8 mouse cellular contexts compared by ENCODE assay signal in the genomic region with DNA sequence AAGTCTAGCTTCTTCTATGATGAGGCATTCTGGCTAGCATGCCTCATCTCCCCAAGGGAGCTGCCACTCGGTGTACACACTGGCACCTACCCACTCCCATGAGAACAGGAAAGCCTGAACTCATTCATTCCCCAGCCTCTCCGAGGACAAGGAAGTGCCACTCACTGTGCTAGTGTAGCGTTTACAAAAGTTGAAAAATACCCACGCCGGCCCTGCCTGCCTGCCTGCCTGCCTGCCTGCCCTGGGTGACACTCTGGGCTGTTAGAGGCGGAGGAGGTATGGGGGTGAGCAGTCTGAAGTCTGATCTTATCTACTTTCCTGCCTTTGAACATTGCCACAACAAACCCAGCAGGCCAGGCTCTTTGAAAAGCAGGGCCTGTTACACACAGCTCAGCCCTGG. TPM values are rescaled to one million over a fixed set of nuclear protein-coding genes. Genes with fewer than 3 reads are reported as not detected.
DNase-seq lines count a peak whose midpoint lies in the region; ATAC-seq and TF ChIP-seq lines count a peak whose summit lies in the region.
"Had no signal": no experiment of that assay in that cellular context is flagged by ENCODE, and none has a peak within 500 bp of the region (broad histone marks: within the 10 kb centered on the region; RNA-seq: fewer than 3 reads in every experiment).

No protein-coding gene starts in this region.

- no peak for TF ChIP-seq CTCF in layer of hippocampus, adult 2 months (conservative IDR thresholded peaks at IDR 0.05)
- TF ChIP-seq CTCF in bone marrow, adult 2 months (IDR thresholded peaks at IDR 0.05; ENCODE audit: control insufficient read depth, insufficient read depth, low read length): no peak
- no peak for TF ChIP-seq CTCF in thymus, adult 2 months (IDR thresholded peaks at IDR 0.05; ENCODE audit: borderline replicate concordance, control insufficient read depth, extremely low read depth, insufficient read depth, low read length, poor library complexity)

- H3K4me3 ChIP-seq in layer of hippocampus, adult 2 months: no peak overlapping the region
- no peak overlapping the region for H3K4me3 ChIP-seq in bone marrow, adult 2 months (replicated peaks; ENCODE audit: control insufficient read depth, low read depth, low read length)
- no peak overlapping the region for H3K4me3 ChIP-seq in lung, embryonic 15.5 days
- H3K4me3 ChIP-seq in thymus, adult 2 months (ENCODE audit: control insufficient read depth, insufficient read depth, low read length): no peak overlapping the region

- peak overlapping the region; percentile 46 for H3K27ac ChIP-seq in layer of hippocampus, adult 2 months
- H3K27ac ChIP-seq in bone marrow, adult 2 months (ENCODE audit: control insufficient read depth, insufficient read depth, low read depth, low read length, poor library complexity): peak overlapping the region; percentile 57
- H3K27ac ChIP-seq in lung, embryonic 15.5 days: peak overlapping the region; percentile 52
- H3K27ac ChIP-seq in thymus, adult 2 months (ENCODE audit: control insufficient read depth, insufficient read depth, low read length): peak overlapping the region; percentile 1; the same call in 1 of the 2 replicates

- H3K4me2 ChIP-seq in lung, embryonic 15.5 days: no peak overlapping the region

- peak; percentile 17; the same call in 1 of the 2 replicates for ATAC-seq in lung, embryonic 15.5 days (ENCODE audit: borderline replicate concordance, extremely low read depth, low FRiP score, low TSS enrichment)

- H3K9ac ChIP-seq in lung, embryonic 15.5 days: no peak overlapping the region

- peaks cover 25% of the 10 kb centered on the region for H3K4me1 ChIP-seq in bone marrow, adult 2 months (ENCODE audit: control insufficient read depth, insufficient read depth, low read length)
- H3K4me1 ChIP-seq in lung, embryonic 15.5 days: peaks cover 71% of the 10 kb centered on the region
- peaks cover 88% of the 10 kb centered on the region for H3K4me1 ChIP-seq in thymus, adult 2 months (replicated peaks; ENCODE audit: control insufficient read depth, insufficient read depth, low read length)

- no peak for DNase-seq in layer of hippocampus, adult 2 months (ENCODE audit: low spot score in 2 of 2)
- no peak for DNase-seq in layer of hippocampus, adult 9-11 months
- peak; percentile 76 for DNase-seq in thymus, adult 2 months
- DNase-seq in left cerebral cortex, adult 11 months (ENCODE audit: low spot score): no peak
- no peak for DNase-seq in layer of hippocampus, adult 9-10 months (ENCODE audit: low spot score)
- DNase-seq: gastrocnemius, postnatal 10 days had no signal

- no peaks in the 10 kb centered on the region for H3K27me3 ChIP-seq in lung, embryonic 15.5 days
- H3K27me3 ChIP-seq in thymus, adult 2 months (ENCODE audit: control insufficient read depth, insufficient read depth, low read length): no peaks in the 10 kb centered on the region

- no peaks in the 10 kb centered on the region for H3K36me3 ChIP-seq in lung, embryonic 15.5 days
- H3K36me3 ChIP-seq in thymus, adult 2 months (ENCODE audit: control insufficient read depth, insufficient read depth, low read length): no peaks in the 10 kb centered on the region

- TF ChIP-seq POLR2A in bone marrow, adult 2 months (IDR thresholded peaks at IDR 0.05; ENCODE audit: borderline replicate concordance, control insufficient read depth, low read depth, low read length): no peak
- TF ChIP-seq POLR2A in thymus, adult 2 months (IDR thresholded peaks at IDR 0.05; ENCODE audit: control insufficient read depth, extremely low read depth, insufficient read depth, low read length, poor library complexity): no peak

- WGBS in bone marrow, adult 2 months: 14% methylated on average over 6 of the region's 6 CpGs
- 18% methylated on average over 6 of the region's 6 CpGs for WGBS in lung, embryonic 15.5 days
- 5% methylated on average over 6 of the region's 6 CpGs for WGBS in thymus, adult 2 months

- no peaks in the 10 kb centered on the region for H3K9me3 ChIP-seq in lung, embryonic 15.5 days

RNA-seq across cellular contexts. Expression of a gene that starts 37.1 kb away (rescaled TPM):
- 10 to 100 TPM; 48.7 to 49.6 TPM for total RNA-seq in layer of hippocampus, adult 2 months (2021)
- polyA plus RNA-seq in bone marrow, adult 2 months (2011; ENCODE audit: insufficient read depth, insufficient read length, low replicate concordance, missing spikeins): 9.1 and 17.1 TPM in 2 replicates
- 20.2 and 20.7 TPM in 2 replicates for polyA plus RNA-seq in lung, embryonic 15.5 days (2015; fragmentation: Nextera tagmentation; extraction: Ambion mirVana)
- polyA plus RNA-seq in thymus, adult 2 months (2012; rRNA removed): 63.4 and 70.9 TPM in 2 replicates

Comparison
In these comparisons a context has a peak if more than half of its experiments do, and no peak if none do; other contexts are left out.
1. H3K27ac ChIP-seq: peak in every context shown above with its lines; median percentile 57 in bone marrow, adult 2 months; 52 in lung, embryonic 15.5 days; 46 in layer of hippocampus, adult 2 months; 1 in thymus, adult 2 months.